Mouse (Mus musculus) urinary bladder, postnatal 14 days (tissue): Measurements from ENCODE around the gene Meis1.

Experiments
- DNase-seq: peaks from one replicate; pipeline ENCODE4 v3.0.0; 2021; ENCODE audit warnings: low spot score

Meis1 gene

DNA sequence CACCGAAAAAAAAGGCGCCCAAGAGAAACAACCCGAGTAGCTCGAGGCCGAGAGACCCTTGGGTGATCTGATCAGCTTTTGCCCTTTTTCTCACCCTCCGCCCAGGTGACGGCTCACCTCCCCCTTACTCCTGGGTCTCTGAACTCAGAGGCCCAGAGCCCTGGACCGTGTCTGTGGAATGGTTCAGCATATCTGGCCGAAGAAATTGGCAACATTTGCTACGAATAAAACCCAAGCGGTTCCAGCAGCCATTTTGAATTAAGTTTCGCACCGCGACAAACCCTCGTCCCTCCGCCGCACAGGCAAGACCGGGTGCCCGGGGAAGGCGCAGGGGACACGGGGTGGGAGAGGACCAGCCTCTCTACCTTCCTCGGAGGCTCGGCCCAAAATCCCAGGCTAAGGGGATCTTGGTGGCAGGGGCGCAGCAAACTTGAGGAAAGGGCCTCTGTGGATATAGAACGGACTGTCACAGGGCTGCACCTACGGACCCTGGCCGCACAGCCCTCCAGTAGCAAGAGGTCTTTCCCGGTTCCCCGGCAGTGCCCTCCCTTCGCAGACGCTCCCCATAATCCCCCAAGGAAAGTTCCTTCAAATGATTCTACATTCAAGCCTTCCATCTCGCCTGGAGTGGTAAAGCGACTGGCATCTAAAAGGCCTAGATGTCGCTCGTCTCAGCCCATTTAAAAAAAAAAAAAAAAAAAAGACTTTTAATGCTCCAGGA lies 4.2 kb downstream of the Meis1 start:
- peak; percentile 26 for DNase-seq

- no peak for DNase-seq
Measured at GRCm38 (mm10) chr11:19014113-19014440, 4.7 kb downstream of the Meis1 start.

- DNase-seq, result peak; percentile 36
Measured at GRCm38 (mm10) chr11:19013141-19014112, 5.4 kb downstream of the Meis1 start.

DNA sequence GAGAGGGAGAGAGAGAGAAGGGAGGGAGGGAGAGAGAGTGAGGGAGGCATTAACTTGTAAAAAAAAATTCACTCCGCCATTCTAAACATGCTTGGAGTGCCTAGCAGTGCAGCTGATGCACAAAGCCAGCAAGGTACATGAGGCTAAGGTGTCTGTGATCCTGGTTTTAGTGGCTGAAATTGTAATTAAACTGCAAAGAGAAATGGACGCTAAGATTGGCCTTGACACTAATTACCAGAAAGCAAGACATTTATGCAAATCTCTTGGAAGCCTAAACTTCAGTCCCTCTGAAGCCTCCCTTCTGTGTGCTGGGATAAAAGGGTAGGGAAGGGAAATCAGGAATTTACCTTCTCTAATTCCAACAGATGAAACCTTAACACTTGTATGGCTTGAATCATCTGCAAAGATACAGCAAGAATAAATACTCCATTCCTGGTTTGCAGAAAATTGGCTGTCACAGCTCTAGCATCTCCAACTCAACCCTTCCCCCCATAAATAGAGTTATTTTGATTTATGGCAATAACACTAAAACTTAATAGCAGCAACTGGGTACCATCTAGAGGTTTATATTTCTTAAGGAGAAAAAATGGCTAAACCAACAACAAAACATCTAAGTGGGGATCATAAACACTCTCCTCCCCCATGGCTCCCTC lies 6.2 kb downstream of the Meis1 start:
- DNase-seq, result no peak

DNA sequence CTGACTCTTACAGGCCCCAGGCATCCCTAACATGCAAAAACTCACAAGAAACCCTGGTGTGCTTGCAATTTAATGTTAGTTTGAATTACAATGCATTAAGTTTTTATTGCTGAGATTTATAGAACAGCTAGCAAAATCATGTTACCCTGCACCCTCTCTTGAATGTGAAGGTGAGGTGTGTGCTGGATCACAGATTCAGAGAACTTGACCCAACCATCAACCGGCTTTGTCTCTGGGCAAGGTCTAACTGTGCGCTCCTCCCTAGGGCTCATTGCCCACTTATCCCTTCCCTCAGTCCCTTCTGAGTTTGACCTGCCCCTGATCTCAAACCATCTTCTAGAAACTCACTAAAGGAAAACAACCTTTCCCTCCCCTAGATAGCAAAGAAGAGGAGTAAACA lies 6.8 kb downstream of the Meis1 start:
- no peak for DNase-seq

DNA sequence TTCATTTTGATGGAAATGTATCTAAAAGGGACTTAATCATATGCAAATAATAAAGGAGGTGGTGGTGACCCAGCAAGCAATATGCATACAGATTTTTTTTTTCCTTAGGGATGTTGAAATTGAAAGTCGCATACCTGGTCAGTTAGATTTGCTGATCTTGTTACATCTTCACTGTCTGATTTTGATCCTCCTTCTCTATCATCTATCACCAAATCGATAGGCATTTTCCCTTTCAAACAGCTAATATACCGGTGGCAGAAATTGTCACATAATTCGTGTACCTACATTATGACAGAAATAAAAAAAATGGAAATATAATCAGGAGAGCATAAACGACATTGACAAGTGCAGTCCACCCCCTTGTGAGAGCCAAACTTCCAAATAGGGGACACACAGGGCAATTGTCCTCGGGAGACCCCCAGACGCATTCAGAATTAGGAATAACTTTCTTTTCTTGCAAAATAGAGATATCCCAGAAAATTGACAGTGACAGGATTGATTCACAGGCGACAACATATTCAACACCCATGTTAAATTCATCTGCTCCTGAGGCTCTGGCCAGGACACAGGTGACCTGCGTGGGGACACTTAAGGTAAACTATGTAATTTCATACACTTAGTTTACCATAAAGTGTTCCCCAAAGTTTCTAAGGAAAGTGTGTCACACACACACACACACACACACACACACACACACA lies 7.5 kb downstream of the Meis1 start:
- DNase-seq, result no peak

GRCm38 (mm10) chr11:19010396-19010811 lies 8.4 kb downstream of the Meis1 start:
- peak; percentile 43 for DNase-seq

DNA sequence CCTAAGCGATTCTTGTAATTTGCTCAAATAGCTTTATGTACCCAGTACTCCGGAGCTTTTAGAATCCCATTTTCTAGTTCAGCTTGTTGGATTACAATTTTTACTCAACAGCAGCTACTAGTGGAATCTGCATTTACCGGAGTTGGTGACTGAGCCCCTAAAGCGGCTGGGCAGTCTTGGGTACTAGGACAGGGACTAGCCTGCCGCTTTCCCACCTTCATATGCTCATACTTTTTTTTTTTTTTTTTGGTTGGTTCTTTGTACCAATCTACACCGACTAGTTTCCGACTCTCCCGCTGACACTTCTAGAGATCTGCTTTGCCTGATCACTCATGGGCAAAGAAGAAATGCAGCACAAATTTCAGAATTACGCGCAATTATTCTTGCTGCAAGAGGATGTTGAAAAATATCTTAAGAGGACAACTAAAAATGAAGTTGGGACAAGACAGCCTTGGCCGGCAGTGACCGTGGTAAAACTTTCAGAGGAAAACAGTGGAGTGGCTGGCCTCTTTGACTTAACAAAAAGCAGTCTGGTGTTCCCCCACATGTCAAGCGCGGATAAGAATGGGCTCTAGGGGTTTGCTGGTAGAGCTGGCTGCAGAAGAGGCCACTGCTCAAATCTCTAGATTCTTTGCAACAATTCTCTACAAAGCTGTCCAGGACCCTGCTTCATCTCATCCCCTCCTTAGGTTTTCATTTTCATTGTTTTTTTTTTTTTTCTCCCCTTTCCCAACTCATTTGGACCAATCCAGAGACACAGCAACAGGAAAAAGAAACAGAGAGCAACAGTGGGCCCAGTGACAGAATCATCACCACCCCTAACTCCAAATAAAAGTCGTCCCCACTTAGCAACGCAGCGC lies 9.0 kb downstream of the Meis1 start:
- DNase-seq, result no peak

GRCm38 (mm10) chr11:19008610-19009384 lies 10.0 kb downstream of the Meis1 start:
- no peak for DNase-seq

DNA sequence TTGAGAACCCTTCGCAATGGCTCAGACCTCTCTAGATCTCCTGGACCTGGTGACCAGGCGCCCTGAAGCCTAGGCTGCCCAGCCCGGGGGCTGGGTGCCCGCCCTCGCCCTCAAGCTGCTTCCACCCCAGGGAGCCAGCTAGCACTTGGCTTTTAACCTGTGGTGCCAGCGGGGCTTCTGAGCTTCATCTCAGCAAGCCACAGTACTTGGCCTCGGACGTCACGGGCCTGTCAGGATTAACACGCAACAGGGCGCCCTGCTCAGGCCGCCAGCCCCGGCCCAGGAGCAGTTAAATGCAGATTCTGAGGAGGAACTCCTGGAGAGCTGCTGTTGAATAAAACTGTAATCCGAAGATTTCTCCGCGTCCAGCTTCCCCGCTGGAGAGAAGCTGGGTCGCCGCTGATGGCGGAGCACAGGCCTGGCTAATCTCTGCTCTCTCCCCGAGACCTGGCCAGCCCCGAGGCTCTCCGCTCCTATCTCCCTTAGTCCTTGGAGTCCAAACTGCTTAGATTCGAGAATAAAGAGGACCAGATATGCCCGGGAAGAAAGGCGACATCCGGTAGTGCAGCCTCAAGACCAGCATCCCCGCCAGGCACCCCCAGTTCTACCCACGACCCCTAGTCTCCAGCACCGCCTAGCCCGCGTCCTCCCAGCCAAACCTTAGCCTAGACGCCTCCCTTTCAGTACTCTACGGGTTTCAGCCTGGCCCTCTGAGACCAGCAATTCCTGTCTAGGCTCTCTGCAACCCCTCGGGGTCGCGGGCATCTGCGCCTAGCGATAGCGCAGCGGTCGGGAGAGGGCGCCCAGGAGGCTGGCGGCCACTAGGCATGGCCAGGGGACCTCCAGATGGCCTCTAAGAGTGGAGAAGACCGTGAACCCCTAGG lies 11.0 kb downstream of the Meis1 start:
- peak; percentile 23 for DNase-seq

DNA sequence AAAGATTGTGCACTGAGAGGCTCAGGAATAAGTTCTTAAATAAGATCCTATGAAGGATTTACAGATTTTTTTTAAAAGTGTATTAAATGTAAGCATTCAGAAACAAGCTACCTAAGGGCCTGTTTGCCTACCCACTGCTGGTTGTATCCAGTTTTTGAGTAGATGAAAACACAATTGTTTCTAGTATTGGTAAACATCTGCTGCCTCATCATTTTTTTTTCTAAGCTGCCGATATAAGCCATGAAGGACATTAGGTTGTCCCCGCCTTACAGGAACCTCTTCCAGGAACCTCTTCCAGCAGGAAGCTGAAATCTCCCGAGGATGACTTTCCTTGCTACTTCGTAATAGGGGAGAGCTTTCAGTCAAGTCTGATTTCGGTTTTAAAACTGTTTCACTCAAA lies 11.7 kb downstream of the Meis1 start:
- no peak for DNase-seq

DNA sequence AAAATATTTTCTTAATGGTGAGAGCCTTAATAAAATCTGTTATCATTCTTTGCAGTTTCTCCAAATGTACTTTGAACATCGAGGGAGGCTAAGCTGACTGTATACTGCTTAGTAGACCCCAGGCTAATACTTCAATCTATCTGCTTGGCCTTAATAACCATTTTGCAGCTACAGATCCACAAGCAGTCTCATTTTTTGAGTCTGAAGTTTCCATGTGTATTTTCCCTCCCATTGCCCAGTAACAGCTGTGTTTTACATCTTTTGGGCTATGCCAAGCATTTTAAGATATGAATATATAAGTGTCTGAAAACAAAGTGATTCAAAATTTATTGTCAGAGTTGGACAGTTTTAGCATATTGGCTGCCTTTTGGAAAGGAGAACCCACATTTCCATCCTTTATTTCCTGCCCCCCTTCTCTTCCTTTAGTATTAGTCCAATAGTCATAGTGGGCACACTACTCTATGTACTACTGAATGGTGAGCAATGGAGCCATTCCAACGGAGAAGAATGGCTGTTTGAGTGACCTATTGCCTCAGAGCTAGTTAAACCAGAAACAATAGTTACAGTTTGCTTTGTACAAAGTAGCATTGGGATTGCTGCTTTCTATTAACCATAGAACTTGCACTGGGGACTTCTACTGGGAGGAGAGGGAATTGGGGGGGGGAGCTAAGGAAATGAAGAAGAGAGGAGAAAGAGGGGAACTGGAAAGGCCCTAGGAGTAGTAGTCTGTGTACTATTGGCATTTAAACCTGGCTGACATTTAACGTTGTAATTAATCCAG lies 12.7 kb downstream of the Meis1 start:
- DNase-seq, result no peak

DNA sequence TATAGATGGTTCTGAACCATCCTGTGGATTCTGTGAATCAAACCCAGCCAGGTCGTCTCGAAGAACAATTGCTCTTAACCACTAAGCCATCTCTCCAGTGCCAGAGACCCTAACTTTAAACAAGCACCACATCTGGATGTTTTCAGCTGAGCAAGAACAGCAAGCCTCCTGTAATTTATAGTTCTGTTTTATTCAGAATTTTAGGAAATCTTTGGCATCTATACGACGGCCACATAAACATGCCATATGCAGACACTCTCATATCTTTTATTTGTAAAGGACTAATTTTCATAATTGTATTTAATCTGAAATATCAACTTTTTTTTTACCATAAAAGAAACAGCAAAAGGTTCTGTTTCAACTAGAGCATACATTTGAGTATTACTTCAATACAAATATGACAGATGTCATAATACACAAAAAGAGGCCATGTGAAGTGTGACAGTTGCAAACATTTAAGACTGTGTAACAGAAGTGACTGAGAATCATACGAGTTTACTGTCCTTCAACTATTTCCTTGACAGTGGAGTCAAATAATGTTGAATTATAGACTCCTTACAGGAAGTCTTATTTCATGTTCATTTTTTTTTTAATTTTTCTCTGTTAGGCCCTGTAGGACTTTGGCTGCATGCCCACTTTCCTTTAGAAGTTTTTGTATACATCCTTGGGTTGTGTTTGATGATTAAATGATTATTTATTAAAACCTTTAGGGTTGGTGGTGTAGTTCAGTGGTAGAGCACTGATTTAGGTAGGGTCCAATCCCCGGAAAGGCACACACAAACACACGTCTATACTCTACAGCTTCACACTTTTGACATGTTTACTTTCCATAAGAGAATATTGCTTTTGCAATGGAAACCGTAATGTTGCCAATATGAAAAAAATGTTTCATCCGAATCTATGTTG lies 13.5 kb downstream of the Meis1 start:
- DNase-seq, result no peak

GRCm38 (mm10) chr11:19003066-19003465 lies 15.7 kb downstream of the Meis1 start:
- no peak for DNase-seq

- DNase-seq, result no peak
Measured at GRCm38 (mm10) chr11:18996767-18997166, 22.0 kb downstream of the Meis1 start.

DNA sequence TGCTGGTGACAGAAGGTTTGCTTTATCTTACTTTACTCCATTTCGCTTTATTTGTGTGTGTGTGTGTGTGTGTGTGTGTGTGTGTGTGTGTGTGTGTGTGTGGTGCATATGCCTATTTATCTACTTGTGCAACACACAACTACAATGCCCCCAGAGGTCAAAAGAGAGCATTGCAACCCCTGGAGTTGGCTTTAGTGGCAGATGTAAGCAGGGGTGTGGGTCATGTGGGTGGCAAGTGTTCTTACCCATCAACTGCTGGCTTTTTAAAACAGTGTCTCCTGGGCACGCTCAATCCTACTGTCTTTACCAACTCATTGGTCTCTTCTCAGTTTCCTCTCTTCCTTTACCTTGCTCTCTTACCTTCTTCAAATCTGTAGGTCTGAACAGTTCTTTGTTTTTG lies 22.5 kb downstream of the Meis1 start:
- no peak for DNase-seq

- DNase-seq, result no peak
Measured at GRCm38 (mm10) chr11:18992796-18993195, 26.0 kb downstream of the Meis1 start.
